Mouse (Mus musculus): ENCODE measurements at regions not wholly inside any gene's neighbourhood (a gene's known extent, or its start where the extent isn't known, plus 50 kb on each side); places are given as distances from the start of the nearest gene placed in this dataset.

DNA sequence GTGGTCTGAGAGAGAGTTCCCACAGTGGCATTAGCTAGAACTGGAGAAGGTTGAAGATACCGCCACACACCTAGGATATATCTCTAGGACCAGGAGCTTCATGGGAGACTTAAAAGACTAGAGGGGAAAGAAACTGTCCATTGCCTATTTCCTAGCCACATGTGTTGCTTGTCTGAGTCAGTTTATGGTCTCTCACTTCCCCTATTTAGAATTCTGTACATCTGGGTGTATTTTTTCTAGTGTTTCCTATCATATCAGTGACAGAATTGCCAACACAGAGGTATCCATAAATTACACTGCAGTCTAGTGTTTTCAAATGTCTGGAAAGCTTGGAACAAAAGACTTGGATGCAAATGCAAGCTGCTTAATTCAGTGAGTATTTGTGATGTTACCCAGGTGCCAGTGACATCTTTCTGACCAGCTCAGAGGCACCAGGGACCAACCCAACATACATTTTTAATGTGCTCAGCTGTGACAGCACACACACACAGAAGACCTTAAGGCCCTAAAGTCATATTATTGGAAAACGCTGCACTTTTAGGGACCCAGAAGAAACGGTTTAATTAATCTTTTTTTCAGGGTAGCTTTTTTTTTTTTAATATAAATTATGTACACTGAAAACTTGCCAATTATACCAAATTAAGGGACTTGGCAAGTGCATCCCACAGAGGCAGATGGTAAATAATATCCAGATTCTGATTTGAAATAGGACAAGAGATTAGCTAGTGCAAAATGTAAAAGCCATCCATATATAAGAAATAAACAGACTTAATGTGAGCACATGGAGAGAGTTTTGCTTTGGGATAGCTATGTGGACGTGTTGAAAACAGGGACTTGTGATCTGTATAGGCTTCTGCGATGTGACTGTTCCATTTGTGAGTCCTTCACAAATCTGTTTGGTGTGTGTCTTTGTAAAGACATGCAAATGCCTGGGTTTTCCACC lies 700.5 kb upstream of the Cited2 start:
- no peaks in the 10 kb centered on the region for H3K36me3 ChIP-seq (ENCODE audit: control insufficient read depth, insufficient read depth, low read length)
- H3K27me3 ChIP-seq (ENCODE audit: control insufficient read depth, insufficient read depth, low read length): no peaks in the 10 kb centered on the region
- H3K27ac ChIP-seq (replicated peaks; ENCODE audit: low read depth, low read length): no peak overlapping the region
- no peaks in the 10 kb centered on the region for H3K4me1 ChIP-seq (ENCODE audit: control insufficient read depth, insufficient read depth, low read length)
- H3K9me3 ChIP-seq (ENCODE audit: control insufficient read depth, low read length): no peaks in the 10 kb centered on the region
- no peak for ATAC-seq (ENCODE audit: low FRiP score, low read depth)
- no peak for DNase-seq (ENCODE audit: low spot score)
- 83% methylated on average over 5 of the region's 5 CpGs for WGBS
- H3K4me3 ChIP-seq (replicated peaks; ENCODE audit: low read length): no peak overlapping the region
- no peak for TF ChIP-seq POLR2A (IDR thresholded peaks at IDR 0.05; ENCODE audit: borderline replicate concordance, extremely low read depth, insufficient read depth, insufficient read length)
- H3K9ac ChIP-seq (ENCODE audit: low read depth, low read length, severe bottlenecking): no peak overlapping the region
- no peak overlapping the region for H3K4me2 ChIP-seq (replicated peaks; ENCODE audit: low read depth, low read length, severe bottlenecking)

DNA sequence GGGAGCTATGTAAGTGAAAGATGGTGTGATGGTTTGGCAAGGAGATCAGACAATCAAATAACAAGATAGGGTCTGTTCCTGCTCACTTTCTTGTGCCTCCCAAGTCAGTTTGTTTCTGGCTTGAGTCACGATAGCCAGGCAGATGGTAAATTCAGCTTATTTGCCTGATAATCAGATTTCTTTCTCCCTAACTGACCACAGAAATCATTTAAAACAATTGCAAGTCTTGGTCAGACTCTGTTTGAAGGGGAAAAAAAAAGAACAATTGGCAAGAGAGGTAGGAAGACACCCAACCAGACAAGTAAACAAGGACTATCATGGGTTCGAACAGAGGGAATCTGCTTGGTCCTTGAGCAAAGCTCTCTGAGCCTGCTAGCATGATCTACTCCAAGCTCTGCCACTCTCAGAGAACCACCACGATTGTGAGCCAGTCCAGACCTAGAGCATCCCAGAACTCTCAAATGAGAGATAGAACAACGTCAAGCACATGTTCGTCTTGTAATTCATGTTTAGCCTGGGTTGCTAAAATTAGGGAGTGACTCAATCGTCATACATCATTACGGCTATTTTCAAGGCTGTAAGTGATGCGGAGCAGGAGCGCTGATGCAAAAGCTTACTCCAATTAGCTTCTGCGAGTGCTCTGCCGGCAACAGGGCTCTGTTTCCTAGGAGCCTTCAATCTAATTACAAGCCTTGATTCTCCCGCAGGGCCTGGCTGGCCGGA lies 699.3 kb upstream of the Cited2 start:
- H3K9ac ChIP-seq (ENCODE audit: low read depth, low read length, severe bottlenecking): no peak overlapping the region
- H3K27ac ChIP-seq (replicated peaks; ENCODE audit: low read depth, low read length): no peak overlapping the region
- 52% methylated on average over 13 of the region's 13 CpGs for WGBS
- no peak for TF ChIP-seq POLR2A (IDR thresholded peaks at IDR 0.05; ENCODE audit: borderline replicate concordance, extremely low read depth, insufficient read depth, insufficient read length)
- H3K4me2 ChIP-seq (replicated peaks; ENCODE audit: low read depth, low read length, severe bottlenecking): no peak overlapping the region
- H3K36me3 ChIP-seq (ENCODE audit: control insufficient read depth, insufficient read depth, low read length): no peaks in the 10 kb centered on the region
- H3K4me1 ChIP-seq (ENCODE audit: control insufficient read depth, insufficient read depth, low read length): no peaks in the 10 kb centered on the region
- no peaks in the 10 kb centered on the region for H3K27me3 ChIP-seq (ENCODE audit: control insufficient read depth, insufficient read depth, low read length)
- no peak overlapping the region for H3K4me3 ChIP-seq (replicated peaks; ENCODE audit: low read length)
- no peaks in the 10 kb centered on the region for H3K9me3 ChIP-seq (ENCODE audit: control insufficient read depth, low read length)
- DNase-seq (ENCODE audit: low spot score) (no peak), ATAC-seq (ENCODE audit: low FRiP score, low read depth) (no peak)

DNA sequence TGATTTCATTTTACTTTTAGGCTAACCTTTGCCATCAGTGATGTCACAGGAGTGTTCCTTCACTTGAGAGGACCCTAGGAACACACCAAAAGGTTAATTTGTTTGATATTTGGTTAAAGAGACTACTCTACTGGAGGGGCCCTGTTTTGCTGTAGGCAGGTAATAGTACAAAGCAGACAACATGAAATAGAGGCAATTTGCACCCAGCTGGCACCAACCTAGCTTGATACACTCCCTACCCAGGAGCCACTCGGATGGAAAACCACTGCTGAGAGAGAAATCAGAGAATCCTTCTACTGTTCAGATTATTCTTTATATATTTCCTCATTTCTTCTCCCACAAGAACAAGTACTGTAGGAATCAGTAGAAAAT lies 698.7 kb upstream of the Cited2 start:
- H3K9me3 ChIP-seq (ENCODE audit: control insufficient read depth, low read length): no peaks in the 10 kb centered on the region
- WGBS: 53% methylated on average over 1 of the region's 1 CpGs
- no peak for TF ChIP-seq POLR2A (IDR thresholded peaks at IDR 0.05; ENCODE audit: borderline replicate concordance, extremely low read depth, insufficient read depth, insufficient read length)
- H3K4me3 ChIP-seq (replicated peaks; ENCODE audit: low read length): no peak overlapping the region
- no peak overlapping the region for H3K4me2 ChIP-seq (replicated peaks; ENCODE audit: low read depth, low read length, severe bottlenecking)
- no peaks in the 10 kb centered on the region for H3K36me3 ChIP-seq (ENCODE audit: control insufficient read depth, insufficient read depth, low read length)
- H3K27me3 ChIP-seq (ENCODE audit: control insufficient read depth, insufficient read depth, low read length): no peaks in the 10 kb centered on the region
- no peaks in the 10 kb centered on the region for H3K4me1 ChIP-seq (ENCODE audit: control insufficient read depth, insufficient read depth, low read length)
- no peak for DNase-seq (ENCODE audit: low spot score)
- H3K9ac ChIP-seq (ENCODE audit: low read depth, low read length, severe bottlenecking): no peak overlapping the region
- no peak for ATAC-seq (ENCODE audit: low FRiP score, low read depth)
- H3K27ac ChIP-seq (replicated peaks; ENCODE audit: low read depth, low read length): no peak overlapping the region

DNA sequence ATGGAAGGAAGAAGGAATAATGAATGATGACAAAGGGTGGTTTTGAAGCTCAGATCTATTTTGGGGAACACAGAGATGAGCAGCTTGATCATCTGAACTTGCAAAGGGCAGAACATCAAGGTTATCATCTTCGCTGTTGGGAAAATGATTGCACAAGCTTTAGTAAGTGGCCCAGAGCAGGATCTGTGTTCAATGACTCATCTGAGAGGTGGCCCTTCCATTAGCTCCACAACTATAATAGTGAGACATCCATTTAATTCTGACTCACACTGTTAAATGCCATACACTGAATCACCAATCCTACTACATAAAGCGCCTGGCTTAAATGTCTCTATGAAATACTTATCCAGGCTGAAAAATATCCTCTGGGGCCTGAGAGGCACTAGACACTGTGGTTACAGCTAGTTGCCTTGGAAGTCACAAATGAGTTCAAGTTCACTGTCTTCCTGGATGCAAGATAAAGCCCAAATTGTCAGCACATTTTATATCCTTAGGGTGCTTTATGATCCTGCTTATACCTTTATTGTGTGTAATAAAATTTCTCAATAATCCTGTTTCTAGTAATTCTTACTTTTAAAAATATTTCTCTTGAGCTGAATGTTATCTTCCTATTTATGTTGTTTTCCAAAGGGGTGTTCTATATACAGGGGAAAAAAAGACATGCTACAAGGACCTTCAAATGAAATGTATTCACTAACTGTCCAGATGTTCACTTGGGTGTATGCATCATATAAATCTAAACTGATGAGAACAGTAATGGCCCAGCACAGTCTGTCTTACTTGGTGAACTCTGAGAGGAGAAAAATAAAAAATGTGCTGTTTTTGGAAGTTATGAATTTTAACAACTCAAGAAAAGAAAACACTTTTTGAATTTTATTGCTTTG lies 687.9 kb upstream of the Cited2 start:
- Histone ChIP-seq H3K4me2 (replicated peaks; ENCODE audit: low read depth, low read length, severe bottlenecking) (no peak overlapping the region), H3K9ac (ENCODE audit: low read depth, low read length, severe bottlenecking) (no peak overlapping the region), H3K36me3 (ENCODE audit: control insufficient read depth, insufficient read depth, low read length) (no peaks in the 10 kb centered on the region), H3K9me3 (ENCODE audit: control insufficient read depth, low read length) (no peaks in the 10 kb centered on the region), H3K27ac (replicated peaks; ENCODE audit: low read depth, low read length) (no peak overlapping the region), H3K4me3 (replicated peaks; ENCODE audit: low read length) (no peak overlapping the region), H3K27me3 (ENCODE audit: control insufficient read depth, insufficient read depth, low read length) (no peaks in the 10 kb centered on the region), H3K4me1 (ENCODE audit: control insufficient read depth, insufficient read depth, low read length) (no peaks in the 10 kb centered on the region)
- 88% methylated on average over 2 of the region's 2 CpGs for WGBS
- no peak for DNase-seq (ENCODE audit: low spot score)
- TF ChIP-seq POLR2A (IDR thresholded peaks at IDR 0.05; ENCODE audit: borderline replicate concordance, extremely low read depth, insufficient read depth, insufficient read length): no peak
- no peak for ATAC-seq (ENCODE audit: low FRiP score, low read depth)

Data from limb, embryonic 14.5 days (tissue).